Mouse (Mus musculus) brain, embryonic 14.5 days (tissue): ENCODE measurements at regions not wholly inside any gene's neighbourhood (a gene's known extent, or its start where the extent isn't known, plus 50 kb on each side); places are given as distances from the start of the nearest gene placed in this dataset.

Experiments
- CTCF ChIP-seq: fragments of 200-500 bp; IDR thresholded peaks from 2 replicates; pipeline ENCODE4 v1.5.1; 2012; ENCODE audit warnings: inconsistent platforms, mild to moderate bottlenecking, moderate library complexity, borderline replicate concordance; ENCODE audit not compliant: insufficient read depth, insufficient read length; ENCODE audit errors: extremely low read depth
- POLR2A ChIP-seq: fragments of 200-500 bp; IDR thresholded peaks from 2 replicates; pipeline ENCODE4 v1.6.1; 2012; ENCODE audit warnings: mild to moderate bottlenecking, inconsistent platforms, borderline replicate concordance; ENCODE audit not compliant: poor library complexity, insufficient read depth, insufficient read length, severe bottlenecking; ENCODE audit errors: extremely low read depth

DNA sequence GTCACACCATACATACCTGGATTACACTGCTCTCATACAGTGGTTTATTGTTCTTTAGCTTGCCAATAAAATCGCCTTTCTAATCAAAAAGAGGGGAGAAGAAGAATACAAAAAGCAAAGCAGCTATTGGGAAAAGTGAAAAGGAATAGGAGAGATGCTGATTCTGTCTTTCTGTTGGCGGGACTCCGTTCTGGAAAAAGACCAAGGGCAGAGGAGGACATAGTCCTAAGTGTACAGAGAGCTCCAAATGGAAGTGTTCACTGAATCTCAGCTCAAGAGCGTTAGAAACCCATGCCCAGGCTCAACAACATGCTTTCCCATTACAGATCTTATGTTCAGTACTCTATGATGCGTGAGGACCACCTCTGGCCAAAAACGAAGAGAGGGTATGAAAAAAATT, 174.4 kb upstream of the Tmem161b start:
- TF ChIP-seq CTCF: no peak
- TF ChIP-seq POLR2A: no peak
